Mouse (Mus musculus): ENCODE data around the gene Rabac1. TPM values are rescaled to one million over a fixed set of nuclear protein-coding genes. Genes with fewer than 3 reads are reported as not detected.

Gene Rabac1
- polyA plus RNA-seq (2016; fragmentation: Nextera tagmentation; extraction: Ambion mirVana): 57.5 and 57.8 TPM in 2 replicates

DNA sequence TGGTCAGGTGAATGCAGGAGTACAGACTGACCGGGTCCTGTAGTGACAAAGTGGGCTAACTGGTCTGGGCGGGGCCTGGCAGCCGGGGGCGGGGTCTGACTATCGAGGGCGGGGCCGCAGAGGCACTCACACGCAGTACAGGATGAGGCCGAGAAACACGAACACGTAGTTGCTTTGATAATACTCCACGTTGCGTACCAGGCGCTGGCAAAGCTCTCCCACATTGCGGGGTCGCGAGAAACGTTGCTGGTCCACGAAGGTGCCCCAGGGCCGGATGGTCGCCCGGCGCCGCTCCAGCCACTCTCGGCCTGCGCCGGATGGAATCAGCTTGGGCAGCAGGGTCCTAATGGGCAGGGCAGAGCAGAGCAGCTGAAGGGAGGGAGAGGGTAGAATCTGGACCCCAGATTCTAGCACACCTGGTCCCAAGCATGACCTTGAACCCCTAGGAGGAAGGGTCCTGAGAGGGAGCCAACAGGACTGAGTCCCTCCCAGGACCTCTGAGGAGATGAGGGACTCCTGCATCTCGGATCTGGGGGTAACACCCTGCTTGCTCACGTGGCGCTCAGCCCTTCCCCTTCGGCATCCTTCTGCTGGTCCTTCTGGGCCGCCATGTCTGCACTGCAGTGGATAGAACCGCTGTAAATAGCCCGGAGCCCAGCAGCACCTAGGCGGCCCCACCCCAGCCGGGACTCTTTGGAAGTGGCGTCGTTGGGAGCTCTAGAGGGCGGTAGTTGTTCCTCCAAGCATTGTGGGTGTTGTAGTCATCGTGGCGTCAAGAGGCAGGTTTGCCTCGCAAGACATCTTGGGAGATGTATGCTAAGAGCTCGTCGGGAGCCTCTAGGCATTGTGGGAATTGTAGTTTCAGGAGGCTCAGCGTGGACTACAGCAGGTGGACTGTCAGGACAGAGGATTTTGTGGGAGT lies at the start of gene Rabac1:
Gene Rabac1 (minus strand): TSS at position 783 of the 922 bp plus-strand sequence.
- Histone ChIP-seq H3K9me3 (replicated peaks) (no peaks in the 10 kb centered on the region), H3K27me3 (ENCODE audit: low read depth, poor library complexity, severe bottlenecking) (no peaks in the 10 kb centered on the region), H3K4me3 (peak within 1 kb of the TSS; percentile 81), H3K36me3 (peaks cover 4% of the 10 kb centered on the region; the same call in 1 of the 2 replicates), H3K27ac (peak within 1 kb of the TSS; percentile 83), H3K4me1 (peaks cover 13% of the 10 kb centered on the region)
- DNase-seq (ENCODE audit: low spot score): peak; percentile 85
- under 1% methylated on average over 45 of the region's 45 CpGs for WGBS

DNA sequence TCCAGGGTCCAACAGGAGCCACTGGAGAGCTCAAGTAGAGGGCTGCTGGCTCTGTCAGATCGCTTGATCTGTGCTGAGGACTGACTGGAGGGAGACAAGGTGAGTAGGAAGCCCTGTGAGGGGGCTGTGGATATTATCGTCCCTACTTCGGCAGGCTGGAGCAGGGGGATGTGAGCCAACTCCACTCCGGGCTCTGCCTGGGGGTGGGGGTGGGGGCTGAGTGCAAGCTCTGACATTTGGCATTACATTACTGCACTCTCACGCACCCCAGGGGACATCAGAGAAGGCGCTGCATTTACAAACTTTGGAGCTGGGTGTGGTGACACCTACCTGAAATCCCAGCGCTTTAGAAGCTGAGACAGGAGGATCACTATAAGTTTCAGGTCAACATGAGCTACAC lies 39.0 kb upstream of the Rabac1 start:
- no peak overlapping the region for H3K4me3 ChIP-seq
- no peak overlapping the region for H3K27ac ChIP-seq
- H3K27me3 ChIP-seq (ENCODE audit: low read depth, poor library complexity, severe bottlenecking): peaks cover 72% of the 10 kb centered on the region
- WGBS: 55% methylated on average over 7 of the region's 7 CpGs
- peaks cover 25% of the 10 kb centered on the region for H3K4me1 ChIP-seq
- no peak for DNase-seq (ENCODE audit: low spot score)
- H3K36me3 ChIP-seq: peaks cover 45% of the 10 kb centered on the region
- H3K9me3 ChIP-seq (replicated peaks): no peaks in the 10 kb centered on the region

DNA sequence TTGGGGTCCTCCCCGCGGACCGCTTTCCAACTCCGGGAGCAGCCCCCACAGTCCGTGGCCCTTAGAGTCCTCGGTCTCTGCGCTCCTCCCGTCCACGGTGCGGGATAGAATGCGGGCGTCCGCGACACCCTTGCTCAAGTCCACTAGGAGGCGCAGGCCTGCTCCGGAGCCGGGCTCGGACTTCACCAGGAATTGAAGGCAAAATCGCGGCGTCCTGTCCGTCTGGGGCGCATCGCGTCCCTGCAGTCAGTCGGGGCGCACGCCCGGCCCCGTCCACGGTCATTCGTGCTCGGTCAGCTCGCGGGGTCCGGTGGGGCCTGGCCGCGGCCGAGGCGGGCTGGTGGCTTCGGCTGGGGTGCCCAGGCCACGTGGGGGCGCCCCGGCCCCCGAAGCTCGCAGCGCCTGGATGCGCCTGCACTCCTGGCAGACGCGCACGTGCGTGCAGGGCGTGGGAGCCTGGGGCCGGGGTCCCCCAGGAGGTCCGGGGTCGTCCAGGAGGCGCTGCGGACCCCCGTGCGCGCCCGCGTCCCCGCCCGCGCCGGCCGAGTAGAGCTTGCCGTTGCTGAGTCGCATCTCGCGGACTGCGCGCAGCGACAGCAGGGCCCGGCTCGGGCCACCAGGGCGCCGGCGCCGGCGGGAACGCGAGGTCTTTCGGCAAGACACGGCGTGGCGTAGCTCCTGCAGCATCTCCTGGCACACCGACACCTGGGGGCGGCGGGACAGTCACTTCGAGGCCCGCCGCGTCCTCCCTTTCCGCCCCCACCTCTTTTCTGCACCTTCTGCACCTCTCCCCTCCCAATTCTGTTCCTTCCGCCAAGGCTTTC lies 37.7 kb upstream of the Rabac1 start:
- peak; percentile 77 for DNase-seq (ENCODE audit: low spot score)
- WGBS: 1% methylated on average over 95 of the region's 97 CpGs
- peaks cover 33% of the 10 kb centered on the region for H3K4me1 ChIP-seq
- H3K36me3 ChIP-seq: peaks cover 32% of the 10 kb centered on the region
- no peaks in the 10 kb centered on the region for H3K9me3 ChIP-seq (replicated peaks)
- peak overlapping the region; percentile 50 for H3K4me3 ChIP-seq
- peaks cover 85% of the 10 kb centered on the region for H3K27me3 ChIP-seq (ENCODE audit: low read depth, poor library complexity, severe bottlenecking)
- no peak overlapping the region for H3K27ac ChIP-seq

DNA sequence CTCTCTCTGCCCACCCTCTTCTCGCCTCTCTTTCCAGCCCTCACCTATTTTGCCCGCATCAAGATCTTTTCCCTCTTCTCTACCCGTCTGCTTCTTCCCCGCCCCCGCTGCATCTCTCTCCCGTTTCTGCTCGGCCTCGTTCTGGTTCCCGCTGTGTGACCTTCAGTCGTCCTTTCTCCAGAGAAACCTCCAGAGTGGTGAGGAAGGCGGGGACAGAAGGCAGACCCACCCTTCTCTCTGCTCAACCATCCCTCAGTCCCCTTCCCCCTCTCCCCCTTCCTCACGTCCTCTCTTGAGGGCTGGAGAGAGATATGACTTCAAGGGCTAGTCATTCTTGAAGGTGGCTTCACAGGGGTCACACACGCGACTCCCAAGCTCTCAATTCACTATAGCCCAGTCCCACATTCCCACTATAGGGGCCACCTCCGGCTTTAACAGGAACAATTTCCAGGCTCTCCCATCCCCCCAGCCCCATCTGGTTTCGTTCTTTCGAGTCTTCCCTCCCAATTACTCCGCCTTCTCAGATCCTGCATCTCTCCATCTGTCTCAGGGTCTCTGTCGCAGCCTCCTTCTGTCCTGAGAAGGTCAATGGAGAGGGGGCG lies 36.6 kb upstream of the Rabac1 start:
- Histone ChIP-seq H3K4me3 (peak overlapping the region; percentile 21; the same call in 1 of the 2 replicates), H3K4me1 (peaks cover 41% of the 10 kb centered on the region), H3K27me3 (ENCODE audit: low read depth, poor library complexity, severe bottlenecking) (peaks cover 96% of the 10 kb centered on the region), H3K27ac (no peak overlapping the region), H3K36me3 (peaks cover 21% of the 10 kb centered on the region), H3K9me3 (replicated peaks) (no peaks in the 10 kb centered on the region)
- 8% methylated on average over 20 of the region's 20 CpGs for WGBS
- no peak for DNase-seq (ENCODE audit: low spot score)

DNA sequence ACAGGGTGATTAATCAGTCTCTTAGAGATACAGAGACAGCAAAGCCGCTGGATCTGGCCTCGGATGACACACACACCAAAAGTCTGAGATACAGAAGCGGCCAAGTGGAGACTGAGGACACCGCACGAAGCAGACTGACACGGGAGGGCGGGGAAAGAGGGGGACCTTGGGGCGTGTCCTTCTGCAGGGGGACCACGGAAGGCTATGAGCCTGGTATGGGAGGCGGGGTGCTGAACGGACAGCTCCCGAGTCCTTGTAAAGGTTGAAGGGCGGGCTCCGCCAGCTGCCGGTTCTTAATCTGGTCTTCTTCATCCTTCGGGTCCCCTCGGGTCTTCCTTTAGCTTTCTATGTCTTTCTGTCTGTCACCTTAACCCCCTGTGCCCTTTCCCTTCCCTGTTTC lies 36.1 kb upstream of the Rabac1 start:
- WGBS: under 1% methylated on average over 17 of the region's 17 CpGs
- peak; percentile 89 for DNase-seq (ENCODE audit: low spot score)
- H3K27ac ChIP-seq: no peak overlapping the region
- H3K27me3 ChIP-seq (ENCODE audit: low read depth, poor library complexity, severe bottlenecking): peaks cover 100% of the 10 kb centered on the region
- H3K4me1 ChIP-seq: peaks cover 41% of the 10 kb centered on the region
- no peaks in the 10 kb centered on the region for H3K9me3 ChIP-seq (replicated peaks)
- H3K4me3 ChIP-seq: no peak overlapping the region
- peaks cover 15% of the 10 kb centered on the region for H3K36me3 ChIP-seq

DNA sequence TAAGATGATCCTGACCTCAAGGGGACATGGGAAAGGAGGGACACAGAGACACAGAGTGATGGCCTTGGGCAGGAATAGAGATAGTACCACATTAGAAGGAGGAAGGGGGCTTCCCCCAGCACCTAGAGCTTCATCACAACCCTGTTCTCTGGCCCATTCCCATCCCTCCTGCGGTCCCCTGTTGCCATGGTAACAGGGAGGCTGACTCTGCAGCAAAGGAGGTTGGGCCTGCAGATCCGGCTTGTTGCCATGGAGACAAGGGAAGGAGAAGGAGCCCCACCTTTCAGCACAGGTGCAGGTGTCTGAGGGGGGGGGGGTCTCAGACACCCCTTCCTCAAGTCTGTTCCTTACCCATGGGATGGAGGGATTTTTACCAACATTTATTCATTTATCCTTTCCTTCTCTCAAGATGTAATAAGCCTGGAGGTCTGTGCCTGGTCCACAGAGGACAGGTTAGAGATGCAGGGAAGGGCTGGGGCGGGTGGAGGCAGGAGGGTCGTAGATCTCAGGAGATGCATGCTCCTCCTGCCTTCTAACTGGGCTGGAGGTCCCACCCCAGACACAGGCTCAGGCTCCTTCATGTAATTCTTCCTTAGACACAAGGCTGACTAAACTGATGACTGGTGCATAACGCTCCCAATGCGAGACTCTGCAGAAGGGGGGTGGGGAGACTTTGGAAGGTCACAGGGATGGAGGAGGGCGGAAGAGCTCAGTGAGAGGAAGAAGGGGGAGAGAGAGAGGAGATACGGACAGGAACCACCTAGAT lies 35.2 kb upstream of the Rabac1 start:
- Histone ChIP-seq H3K36me3 (peaks cover 7% of the 10 kb centered on the region; the same call in 1 of the 2 replicates), H3K27ac (no peak overlapping the region), H3K9me3 (replicated peaks) (no peaks in the 10 kb centered on the region), H3K4me3 (no peak overlapping the region), H3K4me1 (peaks cover 41% of the 10 kb centered on the region), H3K27me3 (ENCODE audit: low read depth, poor library complexity, severe bottlenecking) (peaks cover 100% of the 10 kb centered on the region)
- DNase-seq (ENCODE audit: low spot score): no peak
- WGBS: 26% methylated on average over 8 of the region's 8 CpGs

DNA sequence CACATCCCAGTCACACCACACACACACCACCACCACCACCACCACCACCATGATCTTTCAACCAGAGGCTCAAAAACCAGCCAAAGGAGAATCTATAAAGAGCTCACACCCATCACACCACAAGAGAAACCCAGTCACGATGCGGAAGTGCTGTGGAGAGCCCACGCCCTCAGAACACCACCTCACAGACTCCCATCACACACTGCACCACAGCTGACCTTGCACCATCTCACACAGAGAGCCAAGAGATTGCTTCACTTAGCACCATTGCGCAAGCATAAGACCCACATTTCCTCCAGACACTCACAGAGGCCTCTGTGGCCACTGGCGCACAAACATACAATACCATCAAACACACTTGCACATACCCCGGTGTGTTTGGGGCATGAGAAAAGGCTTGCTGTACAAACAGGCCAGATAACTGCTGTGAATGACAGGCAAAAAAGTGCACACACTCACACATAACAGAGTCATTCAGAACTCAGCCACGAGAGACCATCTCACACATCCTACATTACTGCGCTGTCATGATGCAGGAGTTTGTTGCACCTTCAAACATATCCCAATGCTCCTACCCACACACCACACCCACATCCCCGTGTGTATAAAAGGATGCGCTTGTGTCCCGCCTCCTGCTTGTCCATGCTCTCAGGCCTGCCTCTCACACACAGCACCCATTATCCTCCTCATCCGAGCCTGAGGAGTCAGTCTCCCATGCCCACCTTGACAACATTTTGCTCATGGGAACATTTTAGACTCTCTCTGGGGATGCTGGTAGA lies 34.2 kb upstream of the Rabac1 start:
- DNase-seq (ENCODE audit: low spot score): no peak
- H3K27ac ChIP-seq: no peak overlapping the region
- whole genome bisulfite sequencing: 86% methylated on average over 12 of the region's 12 CpGs

DNA sequence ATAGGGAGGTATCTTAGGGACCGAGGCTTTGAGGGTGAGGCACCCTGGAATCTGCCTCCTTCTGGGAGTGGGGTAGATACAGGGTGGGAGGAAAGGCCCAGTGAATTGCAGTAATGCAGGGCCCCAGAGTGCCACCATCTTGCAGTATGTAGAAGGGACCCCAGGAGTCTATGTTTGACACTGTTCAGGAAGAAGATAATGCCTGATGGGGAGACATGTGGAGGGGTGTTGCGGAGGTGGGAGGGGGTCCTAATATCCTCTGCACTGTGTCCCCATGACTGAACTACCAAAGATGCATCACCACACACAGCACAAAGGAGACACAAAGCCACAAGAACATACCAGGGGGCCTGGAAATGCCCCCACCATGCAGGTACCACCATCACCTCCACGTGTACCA lies 33.6 kb upstream of the Rabac1 start:
- Histone ChIP-seq H3K9me3 (replicated peaks) (no peaks in the 10 kb centered on the region), H3K36me3 (no peaks in the 10 kb centered on the region), H3K27me3 (ENCODE audit: low read depth, poor library complexity, severe bottlenecking) (peaks cover 94% of the 10 kb centered on the region), H3K27ac (no peak overlapping the region), H3K4me1 (peaks cover 41% of the 10 kb centered on the region), H3K4me3 (peak overlapping the region; percentile 48)
- no peak for DNase-seq (ENCODE audit: low spot score)
- 69% methylated on average over 3 of the region's 3 CpGs for WGBS

More for the DNA sequence above, 34.2 kb upstream of the Rabac1 start:
- Histone ChIP-seq H3K36me3 (no peaks in the 10 kb centered on the region), H3K27me3 (ENCODE audit: low read depth, poor library complexity, severe bottlenecking) (peaks cover 100% of the 10 kb centered on the region), H3K9me3 (replicated peaks) (no peaks in the 10 kb centered on the region), H3K4me3 (no peak overlapping the region), H3K4me1 (peaks cover 41% of the 10 kb centered on the region)

DNA sequence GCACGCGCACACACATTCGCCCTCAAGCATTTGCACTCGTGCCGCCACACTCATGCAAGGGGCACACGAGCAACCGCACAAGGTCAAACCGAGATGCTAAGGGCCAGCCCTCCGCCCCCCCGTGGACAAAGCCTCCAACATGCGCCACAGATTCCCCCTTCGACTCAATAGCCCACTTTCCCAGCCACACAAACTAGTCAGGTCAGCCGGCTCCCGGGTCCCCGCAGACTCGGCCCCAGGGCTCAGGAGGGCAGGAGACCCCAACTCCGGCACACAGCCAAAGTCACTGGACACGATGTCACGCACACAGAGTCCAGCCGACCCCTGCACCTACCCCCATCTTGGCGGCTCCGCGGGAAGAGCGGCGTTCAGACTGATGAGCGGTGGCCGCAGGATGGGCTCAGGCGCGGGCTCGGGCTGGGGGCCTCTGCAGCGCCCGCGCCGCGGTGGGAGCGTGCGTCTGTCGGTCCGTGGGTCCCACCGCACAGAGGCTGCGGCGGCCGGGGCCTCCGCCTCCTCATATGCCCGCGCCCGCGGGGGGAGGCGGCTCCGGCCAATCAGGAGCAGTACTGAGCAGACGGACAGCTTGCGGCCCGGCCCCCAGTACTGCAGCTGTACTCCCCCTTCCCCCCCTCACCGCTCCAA lies 33.0 kb upstream of the Rabac1 start, which contains the start of gene Atp1a3:
Gene Atp1a3 (minus strand): TSS at position 538 of the 645 bp plus-strand sequence.
- 2% methylated on average over 54 of the region's 54 CpGs for WGBS
- H3K27ac ChIP-seq: no peak within 1 kb of the TSS
- H3K4me1 ChIP-seq: peaks cover 36% of the 10 kb centered on the region
- DNase-seq (ENCODE audit: low spot score): peak; percentile 44
- peak within 1 kb of the TSS; percentile 48 for H3K4me3 ChIP-seq
- H3K27me3 ChIP-seq (ENCODE audit: low read depth, poor library complexity, severe bottlenecking): peaks cover 88% of the 10 kb centered on the region
- H3K36me3 ChIP-seq: no peaks in the 10 kb centered on the region
- no peaks in the 10 kb centered on the region for H3K9me3 ChIP-seq (replicated peaks)

DNA sequence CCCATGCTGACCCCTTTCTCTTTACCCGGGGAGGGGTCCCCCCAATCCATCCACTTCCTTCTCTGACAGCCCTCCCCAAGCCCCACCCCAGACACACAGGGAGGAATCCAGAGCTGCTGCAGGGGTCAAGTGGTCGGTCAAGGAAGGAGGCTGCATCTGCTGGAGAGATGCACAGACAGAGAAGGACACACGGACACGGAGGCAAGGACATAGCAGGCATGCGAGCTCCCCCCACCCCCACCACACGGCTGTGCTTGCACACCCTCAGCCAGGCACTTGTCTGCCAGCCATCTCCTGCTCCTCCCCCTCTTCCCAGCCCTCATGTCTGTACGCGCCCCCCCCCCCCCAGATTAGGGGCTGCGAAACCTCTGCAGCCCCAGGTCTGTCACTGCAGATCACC lies 32.3 kb upstream of the Rabac1 start:
- WGBS: 38% methylated on average over 8 of the region's 9 CpGs
- H3K27me3 ChIP-seq (ENCODE audit: low read depth, poor library complexity, severe bottlenecking): peaks cover 80% of the 10 kb centered on the region
- no peaks in the 10 kb centered on the region for H3K36me3 ChIP-seq
- H3K4me1 ChIP-seq: peaks cover 29% of the 10 kb centered on the region
- H3K9me3 ChIP-seq (replicated peaks): no peaks in the 10 kb centered on the region
- peak overlapping the region; percentile 48; the same call in 1 of the 2 replicates for H3K4me3 ChIP-seq
- no peak for DNase-seq (ENCODE audit: low spot score)
- no peak overlapping the region for H3K27ac ChIP-seq

DNA sequence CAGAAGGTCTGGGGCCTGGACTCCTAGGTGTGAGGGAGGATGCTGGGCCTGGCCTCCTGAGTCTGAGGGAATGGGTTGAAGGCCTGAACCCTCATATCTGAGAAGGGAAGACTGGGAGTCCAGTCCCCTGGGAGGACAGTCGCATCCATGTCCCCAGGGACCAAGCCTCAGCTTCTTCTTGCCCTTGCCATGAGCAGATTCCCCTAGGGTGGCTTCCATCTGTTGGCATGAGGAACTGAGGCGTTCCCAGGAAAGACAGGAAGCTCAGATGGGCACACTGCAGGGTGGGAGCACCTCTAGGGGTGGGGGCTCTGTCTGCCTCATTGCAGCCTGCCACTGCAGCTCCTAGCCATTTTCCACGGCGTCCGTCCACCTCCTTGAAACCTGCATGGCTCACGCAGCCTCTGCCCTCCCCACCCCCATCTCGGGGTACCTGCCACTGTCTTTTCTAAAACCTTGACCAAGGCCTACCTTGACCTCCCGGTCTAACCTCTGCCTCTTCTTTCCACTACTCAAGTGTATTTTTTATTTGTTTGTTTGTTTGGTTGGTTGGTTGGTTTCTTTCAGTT lies 31.4 kb upstream of the Rabac1 start:
- H3K27me3 ChIP-seq (ENCODE audit: low read depth, poor library complexity, severe bottlenecking): peaks cover 71% of the 10 kb centered on the region
- 89% methylated on average over 8 of the region's 8 CpGs for WGBS
- DNase-seq (ENCODE audit: low spot score): no peak

More for the DNA sequence above, 31.4 kb upstream of the Rabac1 start:
- Histone ChIP-seq H3K4me1 (peaks cover 20% of the 10 kb centered on the region), H3K36me3 (no peaks in the 10 kb centered on the region), H3K9me3 (replicated peaks) (no peaks in the 10 kb centered on the region), H3K4me3 (no peak overlapping the region), H3K27ac (no peak overlapping the region)

Measured in limb, embryonic 10.5 days (tissue).